29 mouse cellular contexts compared by ENCODE assay signal in genomic region chr3:145017807-145018206, GRCm38 (mm10). TPM values are rescaled to one million over a fixed set of nuclear protein-coding genes. Genes with fewer than 3 reads are reported as not detected.
DNase-seq lines count a peak whose midpoint lies in the region; ATAC-seq lines count a peak whose summit lies in the region.
"Had no signal": no experiment of that assay in that cellular context is flagged by ENCODE, and none has a peak within 500 bp of the region (broad histone marks: within the 10 kb centered on the region; RNA-seq: fewer than 3 reads in every experiment).

No protein-coding gene starts in this region.

- no peak for ATAC-seq in heart, embryonic 12.5 days (ENCODE audit: insufficient number of reproducible peaks, low FRiP score)
- ATAC-seq: activated CD4-positive, CD25-positive, alpha-beta regulatory T cell, adult 4 months; CD4-positive, CD25-positive, alpha-beta regulatory T cell, adult 4 months; Patski had no signal

- peaks cover 6% of the 10 kb centered on the region; the same call in 1 of the 2 replicates for H3K9me3 ChIP-seq in heart, embryonic 12.5 days (replicated peaks)
- H3K9me3 ChIP-seq: G1E had no signal

- no peak overlapping the region for H3K4me3 ChIP-seq in heart, embryonic 12.5 days

- no peak overlapping the region for H3K4me2 ChIP-seq in heart, embryonic 12.5 days

- H3K36me3 ChIP-seq in heart, embryonic 12.5 days, result no peaks in the 10 kb centered on the region
- H3K36me3 ChIP-seq: G1E had no signal

- intact Hi-C loops in heart, postnatal 10 days (cut with DNase I), result no loop called here

- H3K4me1 ChIP-seq in heart, embryonic 12.5 days (replicated peaks), result no peaks in the 10 kb centered on the region

- DNase-seq in ES-CJ7 (ENCODE audit: low read depth, low spot score) (peak; percentile 31), R1 (ENCODE audit: low read depth, low spot score) (peak; percentile 65), ZHBTc4 (ENCODE audit: low read depth, low spot score) (peak; percentile 19)
- no peak for DNase-seq in thymus, postnatal 14 days
- DNase-seq in heart, postnatal 10 days, result no peak
- DNase-seq: adrenal gland, adult 2 months; adrenal gland, adult 8-10 months; adrenal gland, postnatal 10 days; adrenal gland, postnatal 14 days; adrenal gland, postnatal 25 days; adrenal gland, postnatal 36 days; B cell, adult 2 months; cerebellum, adult 11 months; cerebellum, adult 11-12 months; cerebellum, adult 18-20 months; cerebellum, adult 2 months; cerebellum, adult 8-10 months; cerebellum, adult 9-10 months had no signal

- no peak overlapping the region for H3K9ac ChIP-seq in heart, embryonic 12.5 days

- no peaks in the 10 kb centered on the region for H3K27me3 ChIP-seq in heart, embryonic 12.5 days (replicated peaks)
- H3K27me3 ChIP-seq: CH12.LX, Patski had no signal

- 64% methylated on average over 3 of the region's 3 CpGs for WGBS in heart, embryonic 12.5 days

- H3K27ac ChIP-seq in heart, embryonic 12.5 days (ENCODE audit: poor library complexity, severe bottlenecking), result no peak overlapping the region

RNA-seq across cellular contexts. Expression of gene Clca1, which starts 14.8 kb away (rescaled TPM):
- not detected in 2 replicates for polyA plus RNA-seq in heart, embryonic 12.5 days (2016; fragmentation: Nextera tagmentation; extraction: Ambion mirVana)
- not detected for total RNA-seq in heart, postnatal 10 days (2021)
- total RNA-seq: adrenal gland, adult 18-20 months; adrenal gland, adult 2 months; adrenal gland, adult 8-10 months; adrenal gland, postnatal 10 days; adrenal gland, postnatal 14 days; adrenal gland, postnatal 25 days; adrenal gland, postnatal 36 days; adrenal gland, postnatal 4 days; MEL had no signal
- polyA plus RNA-seq: activated CD4-positive, CD25-positive, alpha-beta regulatory T cell, adult 4 months; adrenal gland, adult 2 months; C2C12; CD4-positive, CD25-positive, alpha-beta regulatory T cell, adult 4 months; cerebellum, adult 2 months; G1E; Patski had no signal

RNA-seq across cellular contexts. Expression of gene Clca4a, which starts 43.0 kb away (rescaled TPM):
- not detected in 2 replicates for polyA plus RNA-seq in heart, embryonic 12.5 days (2016; fragmentation: Nextera tagmentation; extraction: Ambion mirVana)
- total RNA-seq in heart, postnatal 10 days (2021), result not detected
- total RNA-seq: adrenal gland, adult 18-20 months; adrenal gland, adult 2 months; adrenal gland, adult 8-10 months; adrenal gland, postnatal 10 days; adrenal gland, postnatal 14 days; adrenal gland, postnatal 25 days; adrenal gland, postnatal 36 days; adrenal gland, postnatal 4 days; G1E; MEL had no signal
- polyA plus RNA-seq: activated CD4-positive, CD25-positive, alpha-beta regulatory T cell, adult 4 months; adrenal gland, adult 2 months; brain, embryonic 14.5 days; CD4-positive, CD25-positive, alpha-beta regulatory T cell, adult 4 months; G1E had no signal

Comparison
In these comparisons a context has a peak if more than half of its experiments do, and no peak if none do; other contexts are left out.
1. DNase-seq: peak in ES-CJ7 (single experiment), R1 (single experiment) and ZHBTc4 (single experiment); none in thymus, postnatal 14 days (single experiment) and heart, postnatal 10 days (0 of 2).